Mouse (Mus musculus) c-Kit-positive CD71-positive TER-119-negative erythroid progenitor cells, embryonic 14.5 days (primary cell): Measurements from ENCODE around the gene Bub1b.
"Not testable (repeated sequence)": the region's sequence is repeated elsewhere in the genome, so short reads cannot be mapped to it uniquely, and the experiment has no call there.

Experiments
- DNase-seq: peaks from one replicate; pipeline ENCODE4 v3.0.0-alpha.2; 2013; ENCODE audit warnings: low read depth

Bub1b gene

DNA sequence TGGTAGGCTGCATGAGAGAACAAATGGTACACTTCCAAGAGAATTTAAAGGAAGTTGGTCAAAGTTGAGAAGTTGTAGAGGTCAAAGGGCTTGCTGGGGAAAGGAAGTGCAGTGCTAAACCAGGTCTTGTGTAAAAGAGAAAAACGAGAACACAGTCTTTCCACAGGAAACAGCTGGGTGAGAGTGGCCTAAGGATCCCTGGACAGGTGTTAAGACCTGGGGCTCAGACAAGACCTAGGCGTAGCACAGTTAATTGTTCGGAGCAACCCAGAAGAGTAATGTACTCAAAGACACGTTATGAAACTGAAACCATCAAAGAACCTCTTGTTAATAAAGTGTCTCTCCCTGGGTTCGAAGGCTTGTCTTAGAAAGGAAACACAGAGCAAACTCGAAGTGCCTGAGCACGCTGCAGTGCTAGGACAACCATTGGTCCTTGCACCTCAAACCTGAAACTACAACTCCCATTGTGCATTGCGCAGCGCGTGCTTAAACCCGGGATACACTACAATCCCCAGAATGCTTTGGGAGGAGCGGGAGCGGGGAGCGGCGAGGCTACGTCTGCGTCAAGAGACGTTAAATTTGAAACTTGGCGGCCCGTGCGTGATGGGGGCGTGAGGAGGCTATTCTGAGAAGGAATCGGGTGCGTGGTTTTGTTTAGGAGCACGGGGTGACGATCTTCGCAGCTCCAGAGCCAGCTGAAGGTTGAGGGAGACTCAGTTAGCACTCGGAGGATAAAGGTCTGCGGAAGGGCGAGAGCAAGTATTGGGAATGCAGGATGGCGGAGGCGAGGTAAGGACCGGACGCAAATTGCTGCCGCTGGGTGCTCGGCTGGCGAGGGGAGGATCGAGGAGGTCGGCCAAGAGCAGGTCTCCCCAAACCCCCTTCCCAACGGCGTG lies at the start of gene Bub1b:
Gene Bub1b, plus strand, starts transcription at position 539 of the 896 bp plus-strand sequence.
- DNase-seq = peak; percentile 91

DNA sequence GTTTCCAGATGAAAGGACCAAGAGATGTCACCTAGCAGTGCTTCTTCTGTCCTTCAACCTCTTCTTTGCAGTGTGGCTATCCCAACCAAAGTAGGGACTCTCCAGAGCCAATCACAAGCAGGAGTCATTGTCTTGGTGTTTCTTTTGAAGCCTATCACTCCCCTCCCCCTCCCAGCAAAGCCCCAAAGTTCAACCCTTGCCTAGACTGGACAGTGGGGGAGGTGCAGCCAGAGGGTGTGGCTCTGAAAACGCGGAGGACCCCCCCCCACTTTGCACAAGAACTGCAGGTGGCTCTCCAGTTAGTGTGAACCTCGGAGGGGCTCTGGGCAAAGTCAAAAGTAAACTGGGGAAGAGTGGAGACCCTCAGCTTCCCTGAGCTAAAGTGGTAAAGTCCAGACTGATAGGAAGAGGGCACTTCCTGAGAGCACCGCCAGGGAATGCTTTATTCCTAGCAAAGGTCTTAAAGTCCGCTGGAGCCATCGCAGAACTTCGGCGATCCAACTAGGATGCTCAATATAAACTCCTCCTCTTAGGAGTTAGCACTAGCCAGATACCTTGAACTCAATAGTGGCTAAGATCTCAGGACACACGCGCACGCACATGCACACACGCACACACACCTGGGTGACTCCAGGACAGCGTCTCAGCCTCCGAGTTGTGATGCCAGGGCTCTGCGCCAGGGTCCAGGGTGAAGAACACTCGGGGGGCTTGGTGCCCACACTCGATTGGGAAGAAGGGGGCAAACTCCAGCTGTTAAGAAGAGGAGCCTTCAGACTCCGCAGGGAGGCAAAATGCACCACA lies 49.4 kb upstream of the Bub1b start:
- DNase-seq = no peak

- peak; percentile 28 for DNase-seq
These were observed 48.2 kb upstream of the Bub1b start, which contains the start of gene Bmf for GRCm38 (mm10) chr2:118549507-118550473. Gene Bmf (minus strand): TSS chr2:118549687.

DNA sequence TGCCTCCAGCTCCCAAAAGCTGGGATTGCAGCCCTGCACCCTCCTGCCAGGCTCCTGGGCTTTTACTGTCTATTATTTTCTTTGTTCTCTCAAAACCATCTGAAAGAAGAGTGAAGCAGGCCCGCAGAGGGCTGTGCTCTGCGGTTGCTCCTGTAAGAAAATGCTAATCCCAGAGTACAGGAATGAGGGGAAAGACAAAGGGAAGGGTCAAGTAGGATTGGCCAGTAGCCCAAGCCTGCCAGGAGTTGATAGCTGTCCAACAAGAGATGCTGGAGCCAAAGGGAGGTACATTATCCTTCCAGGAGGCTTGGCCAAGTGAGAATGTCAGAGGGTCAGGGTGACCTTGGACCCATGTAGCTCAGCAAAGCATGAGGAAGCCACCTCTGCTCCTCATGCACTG lies 46.4 kb upstream of the Bub1b start:
- DNase-seq = no peak

- DNase-seq = not testable (repeated sequence)
These were observed 43.5 kb upstream of the Bub1b start for GRCm38 (mm10) chr2:118554356-118554990.

DNA sequence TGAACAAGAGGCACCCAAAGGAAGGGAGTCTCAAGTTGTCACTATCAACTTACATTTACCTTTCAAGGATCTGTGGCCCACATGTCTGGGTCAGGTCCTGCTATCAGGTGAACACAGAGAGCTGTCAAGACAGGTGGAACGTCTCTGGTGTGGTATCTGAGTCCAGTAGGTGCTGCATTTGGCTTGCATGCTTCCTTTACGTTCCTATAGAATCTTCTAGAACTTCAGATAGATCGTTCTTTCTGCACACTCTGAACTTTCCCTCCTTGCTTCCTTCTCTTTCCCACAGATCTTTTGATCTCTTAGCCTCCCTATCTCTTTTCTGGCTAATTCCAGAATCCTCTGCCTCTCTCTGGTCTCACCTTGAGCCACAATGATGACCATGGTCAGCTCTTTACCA lies 39.6 kb upstream of the Bub1b start:
- no peak for DNase-seq

DNA sequence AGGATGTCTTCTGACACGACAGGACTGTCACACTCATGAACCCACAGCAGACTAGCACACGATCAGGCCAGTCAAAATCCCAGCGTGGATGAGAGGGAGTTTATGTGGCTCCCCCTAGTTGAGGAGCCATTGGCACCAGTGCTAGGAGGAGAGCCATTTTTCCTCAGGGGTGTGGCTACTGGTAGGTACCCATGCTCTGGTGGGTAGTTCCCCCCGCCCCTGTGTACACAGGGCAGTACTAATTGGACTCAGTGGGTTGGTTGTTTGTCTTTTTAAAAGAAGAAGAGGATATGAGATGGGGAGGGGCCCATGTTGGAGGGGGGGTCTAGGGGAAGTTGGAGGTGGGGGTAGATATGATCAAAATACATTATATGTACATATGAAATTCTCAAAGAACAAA lies 36.0 kb upstream of the Bub1b start:
- no peak for DNase-seq

- no peak for DNase-seq
These were observed 35.6 kb upstream of the Bub1b start for GRCm38 (mm10) chr2:118562431-118562830.

- no peak for DNase-seq
These were observed 30.8 kb upstream of the Bub1b start for GRCm38 (mm10) chr2:118567179-118567578.

DNA sequence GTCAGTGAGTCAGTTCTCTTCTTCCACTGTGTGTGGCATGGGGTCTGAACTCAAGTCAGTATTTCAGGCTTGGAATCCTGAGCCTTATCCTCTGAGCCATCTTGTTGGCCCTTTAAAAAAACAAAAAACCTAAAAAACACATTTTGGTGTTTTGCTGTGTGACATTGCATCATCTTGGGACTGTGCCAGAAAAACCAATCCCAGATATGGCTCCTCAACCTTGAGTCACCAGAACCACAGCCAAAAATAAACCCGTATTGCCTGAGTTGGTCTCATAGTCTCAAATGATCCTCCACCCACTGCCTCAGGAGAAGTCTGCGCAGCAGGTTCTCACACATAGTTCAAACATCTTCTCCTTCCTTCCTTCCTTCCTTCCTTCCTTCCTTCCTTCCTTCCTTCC lies 27.1 kb upstream of the Bub1b start:
- DNase-seq = no peak

DNA sequence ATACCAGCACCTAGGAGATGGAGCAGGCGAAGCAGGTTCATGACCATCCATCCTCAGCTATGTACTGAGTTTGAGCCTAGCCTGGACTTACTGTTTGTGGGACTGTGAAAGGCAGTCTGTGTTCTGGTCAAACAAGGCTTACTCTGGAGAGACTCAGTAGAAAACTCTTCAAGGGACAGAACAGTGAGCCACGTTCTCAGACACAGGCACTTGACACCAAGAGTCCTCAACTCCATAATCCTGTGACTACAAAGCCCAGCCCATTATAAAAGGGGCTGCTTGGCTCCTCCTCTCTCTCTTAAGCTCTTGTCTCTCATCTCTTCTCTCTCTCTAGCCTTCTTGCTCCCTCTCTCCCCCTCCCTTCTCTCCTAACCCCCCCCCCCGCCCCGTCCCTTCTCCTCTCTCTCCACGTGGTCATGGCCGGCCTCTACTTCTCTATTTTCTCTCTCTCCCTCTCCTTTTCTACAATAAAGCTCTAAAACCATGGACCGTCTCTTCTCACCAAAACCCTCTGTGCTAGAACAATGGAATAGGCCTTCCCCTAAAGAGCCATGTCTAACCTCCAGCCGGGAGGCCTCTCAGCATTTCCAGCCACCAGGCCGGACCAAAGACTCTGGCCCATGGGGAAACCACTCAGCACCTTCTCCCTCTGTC lies 25.7 kb upstream of the Bub1b start:
- no peak for DNase-seq

DNA sequence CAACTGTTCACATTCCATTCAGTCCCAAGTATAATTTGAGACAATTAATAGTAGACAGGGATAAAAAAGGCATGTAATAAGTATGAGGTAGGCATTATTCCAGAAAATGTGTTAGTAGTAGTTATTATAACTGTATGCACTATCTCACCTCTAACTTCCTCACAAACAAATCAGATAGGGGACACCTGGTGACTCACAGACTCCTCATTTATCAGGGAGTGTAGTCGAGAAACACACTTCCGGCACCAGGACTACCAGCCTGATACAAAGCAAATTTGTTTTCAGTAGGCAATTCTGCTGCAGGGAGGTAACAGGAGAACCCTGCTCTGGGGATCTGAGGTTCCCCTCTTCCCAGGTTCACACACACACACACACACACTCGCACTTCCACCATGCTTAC lies 24.9 kb upstream of the Bub1b start:
- DNase-seq = no peak

GRCm38 (mm10) chr2:118586013-118586412 lies 12.0 kb upstream of the Bub1b start:
- DNase-seq = no peak

DNA sequence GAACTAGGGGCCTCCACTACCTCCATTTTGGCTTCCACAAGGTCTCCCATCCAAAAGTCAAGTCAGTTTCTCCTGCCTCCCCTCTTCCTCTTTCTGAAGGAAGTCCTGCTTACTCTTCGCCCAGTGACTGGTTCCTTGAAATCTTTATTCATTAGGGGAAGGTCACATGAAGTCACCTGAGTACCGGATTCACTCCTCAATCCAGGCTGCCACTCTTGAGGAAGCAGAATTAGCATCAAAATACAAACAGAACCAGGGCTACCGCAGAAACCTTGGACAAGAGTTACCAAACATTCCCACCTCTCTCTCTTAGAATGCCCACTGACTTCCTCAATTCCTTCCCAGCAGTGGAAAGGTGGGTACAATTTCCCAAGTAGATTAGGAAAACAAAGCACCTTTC lies 10.3 kb upstream of the Bub1b start:
- DNase-seq = no peak

DNA sequence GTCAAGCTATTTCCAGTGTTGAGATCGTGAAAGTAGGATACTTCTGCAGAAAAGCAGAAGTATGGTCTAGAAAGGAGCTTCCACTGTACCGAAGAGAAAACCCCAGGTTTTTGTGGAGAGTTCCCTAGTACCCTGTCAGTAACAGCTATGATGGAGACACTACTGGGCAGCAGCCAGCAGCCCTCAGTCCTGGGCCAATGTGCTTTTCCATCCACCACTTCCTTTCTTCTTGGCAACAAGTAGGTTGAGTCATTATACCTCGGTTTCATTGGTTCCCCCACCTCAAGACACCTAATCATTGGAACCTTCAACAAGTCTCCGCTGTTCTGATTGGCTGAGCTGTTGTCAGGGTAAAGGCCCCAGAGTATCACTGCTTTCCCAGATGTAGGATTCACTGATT lies 6.9 kb upstream of the Bub1b start:
- DNase-seq = no peak

GRCm38 (mm10) chr2:118599087-118599486 lies 1.1 kb downstream of the Bub1b start:
- peak; percentile 4 for DNase-seq

GRCm38 (mm10) chr2:118601599-118602263 lies 3.7 kb downstream of the Bub1b start:
- no peak for DNase-seq

DNA sequence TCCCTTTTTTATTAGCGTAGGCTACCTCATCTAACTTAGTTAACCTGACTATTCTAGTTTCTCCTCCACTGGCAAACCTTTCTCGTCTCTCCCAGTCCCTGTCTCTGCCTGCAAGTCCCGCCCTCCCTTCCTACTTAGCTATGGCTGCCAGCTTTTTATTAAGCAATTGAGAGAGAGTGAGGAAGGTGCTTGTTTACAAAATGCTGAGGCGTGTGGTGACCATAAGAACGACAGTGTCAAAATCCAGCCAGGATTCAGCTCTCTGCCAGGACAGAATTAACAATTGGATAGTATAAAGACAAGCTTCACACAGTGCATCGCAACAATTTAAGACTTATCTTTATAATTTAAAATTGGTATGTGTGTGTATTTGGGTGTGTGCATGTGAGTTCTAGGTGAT lies 6.1 kb downstream of the Bub1b start:
- no peak for DNase-seq

DNA sequence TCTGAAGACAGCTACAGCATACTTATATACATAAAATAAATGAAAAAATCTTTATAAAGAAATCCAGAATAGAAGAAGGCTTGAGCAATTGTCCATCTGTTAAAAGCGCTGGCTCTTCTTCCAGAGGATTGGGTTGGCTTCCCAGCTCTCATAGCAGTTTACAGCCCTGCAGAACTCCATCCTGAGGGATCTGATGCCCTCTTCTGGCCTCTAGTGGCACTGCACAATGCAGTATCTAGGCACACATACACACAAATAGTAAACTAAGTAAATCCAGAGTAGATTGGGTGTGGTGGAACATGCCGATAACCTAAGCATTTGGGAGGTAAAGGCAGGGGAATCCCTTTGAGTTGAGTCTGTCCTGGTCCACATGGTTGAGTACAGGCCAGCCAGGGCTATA lies 8.0 kb downstream of the Bub1b start:
- no peak for DNase-seq

- DNase-seq = no peak
These were observed 9.0 kb downstream of the Bub1b start for GRCm38 (mm10) chr2:118606976-118607375.
